Mouse (Mus musculus) ES-E14 (cell line): Measurements from ENCODE around the gene Nav3. TPM values are rescaled to one million over a fixed set of nuclear protein-coding genes. Genes with fewer than 3 reads are reported as not detected.

Experiments
- DNase-seq: peaks from one replicate; pipeline ENCODE4 v3.0.0-alpha.2; 2013; ENCODE audit warnings: low read depth, low spot score
- H3K27ac ChIP-seq: 2 replicates; pipeline ENCODE4 v1.5.1; 2012; ENCODE audit warnings: low read depth, mild to moderate bottlenecking, low read length, moderate library complexity, mixed read lengths; ENCODE audit not compliant: poor library complexity, insufficient read depth, severe bottlenecking
- H3K36me3 ChIP-seq: 2 replicates; pipeline ENCODE4 v1.6.1; 2012; ENCODE audit warnings: mild to moderate bottlenecking, low read length, moderate library complexity, mixed read lengths; ENCODE audit not compliant: control insufficient read depth, poor library complexity, insufficient read depth, severe bottlenecking
- H3K4me1 ChIP-seq, 2 experiments: fragments of 150-350 bp in 1 of 2; sonication (generic) in 1 of 2; 2 replicates each; pipeline ENCODE4 v1.6.1; 2012; ENCODE audit warnings: low read length in 2 of 2, mild to moderate bottlenecking in 1 of 2, mixed read lengths in 1 of 2; ENCODE audit not compliant: control insufficient read depth in 2 of 2, insufficient read depth in 2 of 2, poor library complexity in 1 of 2
- H3K4me3 ChIP-seq, 2 experiments: fragments of 150-350 bp in 1 of 2; sonication (generic) in 1 of 2; 2 replicates each; pipeline ENCODE4 v1.5.1; 2012; ENCODE audit warnings: low read length in 2 of 2, low read depth in 1 of 2, mild to moderate bottlenecking in 1 of 2, mixed read lengths in 1 of 2; ENCODE audit not compliant: insufficient read depth in 1 of 2, poor library complexity in 1 of 2, severe bottlenecking in 1 of 2
- H3K9ac ChIP-seq: 2 replicates; pipeline ENCODE4 v1.6.1; 2012; ENCODE audit warnings: low read depth, mild to moderate bottlenecking, low read length, mixed read lengths; ENCODE audit not compliant: poor library complexity, insufficient read depth, severe bottlenecking
- H3K9me3 ChIP-seq: fragments of 150-350 bp; sonication (generic); 2 replicates; pipeline ENCODE4 v1.6.1; 2012; ENCODE audit warnings: low read depth, mild to moderate bottlenecking, low read length; ENCODE audit not compliant: control insufficient read depth, insufficient read depth
- CHD2 ChIP-seq: IDR thresholded peaks from 2 replicates; pipeline ENCODE4 v1.6.1; 2014; ENCODE audit warnings: mild to moderate bottlenecking, low read depth, low read length, inconsistent platforms
- HCFC1 ChIP-seq: IDR thresholded peaks from 2 replicates; pipeline ENCODE4 v1.6.1; 2012; ENCODE audit warnings: low read length, inconsistent platforms, borderline replicate concordance; ENCODE audit not compliant: insufficient read depth
- MAFK ChIP-seq: IDR thresholded peaks from 2 replicates; pipeline ENCODE4 v1.6.1; 2014; ENCODE audit warnings: mild to moderate bottlenecking, low read depth, low read length, inconsistent platforms; ENCODE audit not compliant: insufficient read depth
- ZC3H11A ChIP-seq: IDR thresholded peaks from 2 replicates; pipeline ENCODE4 v1.6.1; 2012; ENCODE audit warnings: low read depth, mild to moderate bottlenecking, inconsistent platforms, low read length, borderline replicate concordance
- ZNF384 ChIP-seq: IDR thresholded peaks from 2 replicates; pipeline ENCODE4 v1.6.1; 2012; ENCODE audit warnings: low read depth, low read length, inconsistent platforms
- in situ Hi-C, 2 experiments: fragments of 600-800 bp; cut with MboI; formaldehyde crosslinking; loops; one replicate each; pipeline ENCODE4 v1.15.1; 2025; ENCODE audit warnings: low sequenced_read_pairs in 2 of 2, inconsistent platforms in 1 of 2; ENCODE audit not compliant: unreplicated experiment in 2 of 2
- total RNA-seq: library from RNA; depleted of rRNA; stranded (reverse); fragments of 300-350 nt; gene quantifications from 2 replicates; pipeline ENCODE4 v1.2.3, GENCODE M21; 2012

Gene Nav3
- total RNA-seq, 1 experiment: 1.4 TPM

- DNase-seq: no peak
- in situ Hi-C loops: no loop called here
- Histone ChIP-seq H3K9me3 (no peaks in the 10 kb centered on the region), H3K9ac (no peak overlapping the region), H3K4me3 (no peak overlapping the region), H3K27ac (no peak overlapping the region), H3K4me1 (no peaks in the 10 kb centered on the region), H3K36me3 (no peaks in the 10 kb centered on the region)
- TF ChIP-seq HCFC1 (no peak), MAFK (no peak), ZNF384 (no peak), ZC3H11A (no peak), CHD2 (no peak)
These were observed 40.4 kb downstream of the Nav3 start for GRCm38 (mm10) chr10:110415624-110416023.

DNA sequence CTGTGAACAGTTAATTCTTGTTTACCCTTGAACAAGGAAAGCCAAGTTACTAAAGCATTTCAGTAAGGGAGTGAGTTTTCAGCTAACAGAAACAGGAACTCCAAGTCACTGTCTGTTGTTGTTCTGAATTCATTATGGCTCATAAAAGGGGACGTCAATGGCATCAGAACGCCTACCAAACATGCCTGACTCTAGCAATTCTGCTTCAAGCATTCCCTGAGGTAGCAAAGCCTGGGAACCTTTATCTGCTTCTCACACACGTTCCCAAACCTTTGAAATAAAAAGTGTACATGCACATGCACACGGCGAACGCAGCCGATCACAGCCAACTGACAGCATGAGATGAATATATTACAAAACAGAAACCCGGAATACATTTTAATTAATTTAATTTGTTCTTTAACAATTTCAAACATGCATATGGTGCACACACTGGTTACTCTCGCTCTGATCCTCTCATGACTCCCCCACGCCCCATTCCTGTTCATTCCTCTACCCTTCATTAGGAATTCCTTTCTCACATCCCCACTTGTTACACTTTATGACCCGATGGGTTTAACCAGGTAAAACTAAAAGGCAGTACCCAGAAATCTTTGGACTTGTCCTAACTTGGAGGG is 42.6 kb downstream of the Nav3 start:
- TF ChIP-seq ZC3H11A (no peak), MAFK (no peak), ZNF384 (no peak), CHD2 (no peak), HCFC1 (no peak)

GRCm38 (mm10) chr10:110402950-110403349 is 53.1 kb downstream of the Nav3 start:
- H3K4me1 ChIP-seq: no peaks in the 10 kb centered on the region
- H3K9ac ChIP-seq: no peak overlapping the region
- no peaks in the 10 kb centered on the region for H3K9me3 ChIP-seq
- no peak for DNase-seq
- H3K27ac ChIP-seq: no peak overlapping the region
- H3K36me3 ChIP-seq: no peaks in the 10 kb centered on the region
- in situ Hi-C loops: no loop called here
- H3K4me3 ChIP-seq: no peak overlapping the region
- TF ChIP-seq ZC3H11A (no peak), MAFK (no peak), ZNF384 (no peak)

More for the DNA sequence above, 42.6 kb downstream of the Nav3 start:
- H3K9me3 ChIP-seq: no peaks in the 10 kb centered on the region
- H3K27ac ChIP-seq: no peak overlapping the region
- no peak overlapping the region for H3K4me3 ChIP-seq
- no peak for DNase-seq
- in situ Hi-C loops: no loop called here
- no peak overlapping the region for H3K9ac ChIP-seq
- H3K36me3 ChIP-seq: no peaks in the 10 kb centered on the region
- H3K4me1 ChIP-seq: no peaks in the 10 kb centered on the region

DNA sequence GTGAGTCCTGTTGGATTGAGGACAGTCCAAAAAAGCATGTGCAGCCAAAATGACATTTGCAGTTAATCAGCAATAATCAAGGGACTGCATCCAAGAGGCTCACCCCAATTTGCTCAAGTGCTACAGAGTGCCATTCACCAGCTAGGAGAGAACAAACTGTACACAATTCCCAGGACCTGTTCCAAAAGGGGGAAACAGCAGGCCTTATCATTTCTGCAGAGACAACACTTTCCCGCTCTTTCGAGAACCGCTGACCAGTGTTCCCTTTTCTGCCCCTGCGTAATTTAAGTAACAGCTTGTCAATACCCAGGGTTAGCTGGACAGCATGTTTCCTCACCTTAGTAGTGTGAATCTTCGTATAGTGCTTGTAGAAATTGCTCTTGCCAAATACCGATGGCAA is 55.4 kb downstream of the Nav3 start:
- Histone ChIP-seq H3K27ac (no peak overlapping the region), H3K4me3 (no peak overlapping the region), H3K4me1 (no peaks in the 10 kb centered on the region), H3K9me3 (no peaks in the 10 kb centered on the region), H3K36me3 (no peaks in the 10 kb centered on the region), H3K9ac (no peak overlapping the region)
- no peak for DNase-seq
- no peak for TF ChIP-seq ZC3H11A
- no peak for TF ChIP-seq ZNF384
- no peak for TF ChIP-seq CHD2
- no peak for TF ChIP-seq HCFC1
- TF ChIP-seq MAFK: no peak
- in situ Hi-C loops: no loop called here

GRCm38 (mm10) chr10:110398643-110399042 is 57.4 kb downstream of the Nav3 start:
- Histone ChIP-seq H3K9me3 (no peaks in the 10 kb centered on the region), H3K4me3 (no peak overlapping the region), H3K4me1 (no peaks in the 10 kb centered on the region), H3K9ac (no peak overlapping the region), H3K36me3 (no peaks in the 10 kb centered on the region), H3K27ac (no peak overlapping the region)
- TF ChIP-seq ZNF384 (no peak), CHD2 (no peak), MAFK (no peak), ZC3H11A (no peak), HCFC1 (no peak)
- DNase-seq: no peak
- in situ Hi-C loops: no loop called here
